Mouse (Mus musculus) neural tube, embryonic 11.5 days (tissue): ENCODE data around the gene Slc10a3. TPM values are rescaled to one million over a fixed set of nuclear protein-coding genes. Genes with fewer than 3 reads are reported as not detected.

ENCODE experiments used
- polyA plus RNA-seq: library from polyadenylated mRNA; unstranded; fragments of >200 nt; fragmentation: Nextera tagmentation; extraction: Ambion mirVana; gene quantifications from 2 replicates; pipeline ENCODE4 v1.2.1, GENCODE M21; 2014

Slc10a3 gene
- polyA plus RNA-seq, 1 experiment from 2014 or later: 11.6 TPM

Other genes with a start within 250 kb of the Slc10a3 start
- not detected in 2 replicates for gene Opn1mw, start 245.9 kb downstream of the Slc10a3 start, polyA plus RNA-seq
- gene Mecp2, start 238.0 kb downstream of the Slc10a3 start, polyA plus RNA-seq: 15.6 and 16.2 TPM in 2 replicates
- gene Tex28, start 205.5 kb downstream of the Slc10a3 start, polyA plus RNA-seq: not detected in 2 replicates
- not detected in 2 replicates for gene Tktl1, start 196.1 kb downstream of the Slc10a3 start, polyA plus RNA-seq
- gene Flna, start 123.5 kb downstream of the Slc10a3 start, polyA plus RNA-seq: 243 and 246 TPM in 2 replicates
- 24.0 and 31.9 TPM in 2 replicates for gene Emd, start 118.7 kb downstream of the Slc10a3 start, polyA plus RNA-seq
- gene Rpl10, start 102.5 kb downstream of the Slc10a3 start, polyA plus RNA-seq: 741 and 756 TPM in 2 replicates
- gene Taz, start 91.4 kb downstream of the Slc10a3 start, polyA plus RNA-seq: 56.1 and 58.5 TPM in 2 replicates
- 4.6 and 6.2 TPM in 2 replicates for gene Dnase1l1, start 91.0 kb downstream of the Slc10a3 start, polyA plus RNA-seq
- 116 and 138 TPM in 2 replicates for gene Atp6ap1, start 76.3 kb downstream of the Slc10a3 start, polyA plus RNA-seq
- 469 and 512 TPM in 2 replicates for gene Gdi1, start 68.4 kb downstream of the Slc10a3 start, polyA plus RNA-seq
- 57.7 and 58.1 TPM in 2 replicates for gene Fam50a, start 60.3 kb downstream of the Slc10a3 start, polyA plus RNA-seq
- gene Plxna3, start 44.3 kb downstream of the Slc10a3 start, polyA plus RNA-seq: 21.2 and 22.5 TPM in 2 replicates
- 89.0 and 102 TPM in 2 replicates for gene Lage3, start 19.7 kb downstream of the Slc10a3 start, polyA plus RNA-seq
- gene Ubl4a, start 131 bp downstream of the Slc10a3 start, polyA plus RNA-seq: 69.8 and 72.0 TPM in 2 replicates
- 27.8 and 30.8 TPM in 2 replicates for gene Fam3a, start 19.9 kb upstream of the Slc10a3 start, polyA plus RNA-seq
- 24.4 and 27.7 TPM in 2 replicates for gene Ikbkg, start 19.9 kb upstream of the Slc10a3 start, polyA plus RNA-seq
- gene G6pdx, start 55.8 kb upstream of the Slc10a3 start, polyA plus RNA-seq: 59.4 and 60.7 TPM in 2 replicates
- not detected in 2 replicates for gene Gm6880, start 108.0 kb upstream of the Slc10a3 start, polyA plus RNA-seq
- gene Olfr1326-ps1, start 201.5 kb upstream of the Slc10a3 start, polyA plus RNA-seq: not detected in 2 replicates
- gene Olfr1325, start 219.3 kb upstream of the Slc10a3 start, polyA plus RNA-seq: not detected in 2 replicates